Mouse (Mus musculus) retina, postnatal 7 days (tissue): ENCODE results near the gene Tpm1.

ENCODE experiments used
- DNase-seq: peaks from one replicate; pipeline ENCODE4 v3.0.0-alpha.2; 2012; ENCODE audit warnings: low read depth, low spot score

Tpm1 gene

DNA sequence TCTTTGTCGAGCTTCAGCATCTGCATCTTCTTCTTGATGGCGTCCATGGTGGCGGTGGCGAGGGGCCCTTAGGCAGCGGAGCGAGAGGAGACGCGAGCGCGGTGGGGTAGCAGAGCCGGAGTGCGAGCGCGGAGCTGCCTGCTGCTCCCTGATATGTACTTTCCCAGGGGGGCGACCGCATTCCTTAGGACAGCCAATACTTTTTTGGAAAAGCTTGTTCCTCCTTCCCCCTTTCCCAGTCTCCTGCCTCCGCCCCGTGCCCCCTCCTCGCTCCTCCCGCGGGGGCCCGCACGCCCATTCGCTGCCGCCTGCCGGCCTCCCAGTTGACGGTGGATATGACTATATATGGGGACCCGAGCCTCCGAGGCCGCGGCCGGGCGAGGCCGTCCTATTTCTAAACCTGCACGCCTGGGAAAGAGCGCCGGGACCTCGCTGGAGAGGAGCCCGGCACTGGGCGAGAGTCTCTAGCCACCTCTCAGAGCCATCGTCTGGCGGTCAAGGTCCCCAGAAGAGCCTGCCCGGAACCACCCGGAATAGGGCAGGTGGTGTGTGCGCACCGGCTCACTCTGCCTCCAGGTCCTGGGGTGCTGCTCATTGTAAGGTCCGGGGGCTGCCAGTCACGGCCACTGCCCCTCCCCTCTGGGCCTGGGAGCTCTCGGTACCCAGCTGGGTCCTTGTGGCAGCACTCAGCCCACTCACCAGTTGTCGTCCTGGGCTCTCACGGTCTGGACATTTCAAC, at the start of gene Tpm1:
Tpm1 (minus strand) TSS at position 321 of the 739 bp plus-strand sequence.
- DNase-seq: no peak

- no peak for DNase-seq
Measured at GRCm38 (mm10) chr9:67094371-67094770, 45.2 kb upstream of the Tpm1 start.

GRCm38 (mm10) chr9:67092210-67092609, 43.0 kb upstream of the Tpm1 start:
- no peak for DNase-seq

DNA sequence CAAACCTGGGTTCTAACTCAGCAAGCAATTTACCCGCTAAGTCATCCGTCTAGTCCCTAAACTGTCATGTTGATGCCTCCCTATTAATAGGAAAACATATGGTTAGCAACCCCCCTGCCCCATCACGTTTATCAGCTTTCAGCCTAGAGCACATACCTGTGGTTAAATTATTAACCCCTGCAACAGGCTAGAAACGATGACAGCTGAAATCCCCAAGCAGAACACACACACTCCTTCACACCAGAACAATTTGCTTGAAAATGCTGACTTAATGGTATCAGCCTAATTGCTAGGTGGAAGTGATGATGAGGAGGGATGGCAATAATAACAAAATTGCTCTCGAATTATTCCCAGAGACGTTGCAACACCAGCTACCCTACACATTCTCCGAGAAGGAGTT, 42.4 kb upstream of the Tpm1 start:
- no peak for DNase-seq

DNA sequence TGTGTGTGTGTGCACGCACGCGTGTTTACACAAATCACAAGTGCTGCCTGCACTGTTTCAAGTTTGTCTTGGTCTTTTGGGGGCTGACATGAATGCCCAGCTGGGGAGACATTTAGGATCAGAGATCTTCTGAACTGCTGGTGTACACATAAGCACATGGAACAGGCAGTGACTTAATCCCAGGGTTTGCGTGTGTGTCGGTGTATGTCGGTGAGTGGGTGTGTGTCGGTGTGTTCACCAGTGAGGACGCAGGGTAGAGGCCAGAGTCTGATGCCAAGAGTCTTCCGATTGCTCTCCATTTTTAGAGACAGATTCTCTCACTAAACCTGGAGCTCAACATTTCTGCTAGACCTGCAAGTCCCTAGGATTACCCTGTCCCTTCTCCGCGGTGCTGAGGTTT, 41.9 kb upstream of the Tpm1 start:
- DNase-seq: no peak

- DNase-seq: no peak
Measured at GRCm38 (mm10) chr9:67090633-67091045, 41.4 kb upstream of the Tpm1 start.

- no peak for DNase-seq
Measured at GRCm38 (mm10) chr9:67089167-67089566, 40.0 kb upstream of the Tpm1 start.

DNA sequence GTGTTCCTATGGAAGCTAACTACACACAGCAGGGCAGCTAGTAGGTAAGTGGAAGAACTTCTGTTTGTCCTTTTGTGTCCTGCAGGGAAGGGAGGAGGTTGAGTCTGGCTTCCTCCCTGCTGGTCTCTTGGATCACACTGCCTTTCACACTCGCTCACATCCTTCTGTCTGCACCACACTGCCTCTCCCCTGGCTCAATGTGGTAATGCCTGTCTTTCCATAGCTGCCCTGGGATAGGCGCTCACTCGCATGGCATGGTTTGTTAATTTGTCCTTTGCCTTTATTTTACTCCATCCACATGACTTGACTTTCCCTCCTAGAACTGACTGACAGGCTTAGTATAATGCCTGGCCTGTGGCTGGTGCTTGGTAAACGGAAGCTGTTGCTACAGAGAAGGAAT, 34.6 kb upstream of the Tpm1 start:
- DNase-seq: no peak

- no peak for DNase-seq
Measured at GRCm38 (mm10) chr9:67081688-67082087, 32.5 kb upstream of the Tpm1 start.

DNA sequence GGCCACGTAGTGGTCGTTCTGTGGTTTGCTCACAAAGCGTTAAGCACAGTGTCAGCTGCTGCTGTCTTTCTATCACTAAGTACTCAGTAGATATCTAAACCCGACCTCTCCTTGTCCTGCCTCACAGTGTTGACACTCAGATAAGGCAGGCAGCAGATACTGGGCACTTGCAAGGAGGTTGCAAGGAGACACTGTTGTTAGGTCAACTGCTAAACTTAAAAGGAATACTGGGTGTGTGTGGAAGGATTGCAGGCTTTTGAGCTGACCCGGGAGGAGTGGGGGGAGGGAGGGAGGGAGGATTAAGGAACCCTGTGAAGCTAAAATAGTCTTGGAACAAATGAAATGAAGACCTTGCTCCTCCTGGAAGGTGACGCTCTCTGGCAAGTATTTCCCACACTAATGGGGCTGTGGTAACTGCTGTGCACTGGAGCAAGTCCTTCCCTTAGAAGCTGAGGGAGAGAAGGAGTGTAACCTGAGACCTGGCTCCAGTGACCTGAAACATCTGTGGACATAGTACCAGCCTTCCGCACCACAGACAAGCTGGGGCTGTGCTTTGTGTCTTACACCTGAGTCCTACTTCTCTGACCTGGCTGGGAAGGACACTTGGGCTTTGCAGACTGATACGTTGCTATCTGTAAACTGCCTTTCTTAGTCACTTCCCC, 28.6 kb upstream of the Tpm1 start:
- no peak for DNase-seq

- DNase-seq: no peak
Measured at GRCm38 (mm10) chr9:67077266-67077657, 28.1 kb upstream of the Tpm1 start.

- DNase-seq: no peak
Measured at GRCm38 (mm10) chr9:67072182-67072581, 23.0 kb upstream of the Tpm1 start.

DNA sequence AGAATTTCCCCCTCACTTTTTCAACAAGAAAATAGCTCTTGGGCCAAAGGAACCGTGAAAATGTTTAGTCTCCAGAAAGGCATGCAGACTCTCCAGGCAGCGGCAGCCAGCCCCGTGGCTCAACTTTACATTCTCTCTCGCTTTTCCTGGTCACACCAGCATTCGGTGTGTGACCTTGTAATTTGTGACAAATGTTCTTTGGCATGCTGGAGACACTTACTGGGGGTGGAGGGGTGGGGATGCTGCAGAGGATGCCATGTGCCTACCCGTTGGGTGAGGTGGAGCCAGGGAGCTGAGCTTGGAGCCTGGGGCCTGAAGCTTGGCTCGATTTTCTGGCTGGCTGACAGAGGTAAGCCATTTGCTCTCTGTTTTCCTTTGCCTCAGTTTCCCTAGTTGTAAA, 22.4 kb upstream of the Tpm1 start:
- DNase-seq: no peak

DNA sequence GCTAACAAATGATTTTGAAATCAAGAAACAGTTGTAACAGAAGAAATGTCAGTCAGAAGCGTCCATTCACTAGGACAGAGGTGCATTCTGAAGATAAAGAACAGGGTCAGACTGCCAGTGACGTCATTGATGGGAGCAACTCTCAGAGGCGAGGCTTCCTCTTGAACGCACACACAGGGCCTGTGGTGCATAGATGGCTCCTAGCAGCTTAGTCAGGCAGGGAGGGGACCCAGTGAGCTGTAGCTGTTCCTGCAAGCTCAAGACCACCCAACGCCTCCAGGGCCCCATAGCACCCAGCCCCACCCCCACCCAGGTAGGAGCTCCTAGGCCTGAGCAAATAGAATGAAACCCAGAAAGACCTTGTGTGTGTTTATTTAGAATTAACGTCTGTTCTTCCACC, 21.9 kb upstream of the Tpm1 start:
- DNase-seq: no peak

GRCm38 (mm10) chr9:67066616-67067015, 17.4 kb upstream of the Tpm1 start:
- DNase-seq: no peak

- no peak for DNase-seq
Measured at GRCm38 (mm10) chr9:67059714-67060113, 10.5 kb upstream of the Tpm1 start.

DNA sequence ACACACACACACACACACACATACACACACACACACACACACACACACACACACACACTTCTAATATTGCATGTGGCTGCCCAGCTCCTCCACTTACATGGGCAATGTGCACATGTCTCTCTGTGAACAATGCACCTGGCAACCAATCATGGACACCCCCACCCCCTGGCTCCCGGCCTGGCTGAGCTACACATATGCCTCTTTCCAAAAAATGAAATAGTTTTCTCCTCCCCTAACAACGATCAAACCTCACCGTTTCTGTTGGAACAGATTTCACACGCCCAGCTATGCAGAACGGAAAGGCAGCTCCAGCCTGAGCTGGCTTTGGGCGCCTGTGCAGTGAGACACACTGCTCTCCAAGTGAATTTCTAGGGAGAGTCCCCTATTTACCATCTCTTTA, 9.2 kb upstream of the Tpm1 start:
- no peak for DNase-seq

- no peak for DNase-seq
Measured at GRCm38 (mm10) chr9:67050736-67051337, 1.6 kb upstream of the Tpm1 start.

DNA sequence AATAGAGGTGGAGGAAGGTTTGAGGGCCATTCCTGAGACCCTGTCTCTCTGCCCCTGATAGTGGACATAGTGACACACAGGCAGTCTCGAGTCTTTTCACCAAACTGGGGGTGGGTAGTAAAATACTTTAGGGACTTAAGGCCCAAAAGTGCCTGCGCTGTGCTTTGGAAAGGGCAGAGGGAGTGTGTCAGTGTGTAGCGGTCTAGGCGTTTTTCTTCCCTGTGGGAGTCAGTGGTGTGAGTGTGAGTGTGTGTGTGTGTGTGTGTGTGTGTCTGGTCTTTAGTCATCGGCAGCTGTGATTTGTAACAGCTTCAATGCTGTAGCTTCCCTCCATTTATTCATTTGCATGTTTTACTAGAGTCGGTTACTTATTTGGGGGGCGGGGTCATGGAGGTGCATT, 630 bp upstream of the Tpm1 start:
- DNase-seq: no peak

DNA sequence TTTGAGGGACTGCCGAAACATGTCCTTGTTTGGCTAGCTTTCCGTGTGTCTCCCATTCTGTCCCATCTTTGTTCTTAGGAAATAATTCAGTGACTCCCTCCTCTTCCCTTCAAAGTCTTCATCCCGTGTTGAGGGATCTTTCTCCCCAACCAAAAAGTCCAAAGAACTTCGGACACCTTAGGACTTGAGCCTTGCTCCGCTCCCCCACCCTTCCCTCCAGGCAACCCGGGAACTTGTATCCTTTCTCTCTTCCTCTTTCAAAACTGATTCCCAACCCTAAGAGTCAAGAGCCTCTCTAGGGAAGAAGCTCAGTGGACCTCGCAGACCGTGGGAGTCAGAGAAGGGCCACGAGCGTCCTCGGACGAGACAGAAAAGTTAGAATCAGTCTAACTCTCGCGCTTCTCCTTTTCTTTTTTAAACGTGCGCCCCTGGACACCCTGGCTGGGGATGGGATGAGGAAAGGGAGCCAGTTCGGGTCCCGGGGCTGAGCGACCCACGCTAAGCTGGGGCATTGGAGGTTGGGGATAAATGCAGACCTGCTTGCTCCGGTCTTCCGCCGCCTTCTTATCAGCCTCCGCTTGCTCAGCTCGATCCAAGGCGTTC, 622 bp downstream of the Tpm1 start:
- DNase-seq: no peak

- no peak for DNase-seq
Measured at GRCm38 (mm10) chr9:67047606-67048482, 1.4 kb downstream of the Tpm1 start.
